Mouse (Mus musculus): ENCODE results near the gene Lamc1. TPM values are rescaled to one million over a fixed set of nuclear protein-coding genes. Genes with fewer than 3 reads are reported as not detected.

The Lamc1 gene
- total and polyA plus RNA-seq, 3 experiments, result 13.1 to 174 (median 32.4) TPM

DNA sequence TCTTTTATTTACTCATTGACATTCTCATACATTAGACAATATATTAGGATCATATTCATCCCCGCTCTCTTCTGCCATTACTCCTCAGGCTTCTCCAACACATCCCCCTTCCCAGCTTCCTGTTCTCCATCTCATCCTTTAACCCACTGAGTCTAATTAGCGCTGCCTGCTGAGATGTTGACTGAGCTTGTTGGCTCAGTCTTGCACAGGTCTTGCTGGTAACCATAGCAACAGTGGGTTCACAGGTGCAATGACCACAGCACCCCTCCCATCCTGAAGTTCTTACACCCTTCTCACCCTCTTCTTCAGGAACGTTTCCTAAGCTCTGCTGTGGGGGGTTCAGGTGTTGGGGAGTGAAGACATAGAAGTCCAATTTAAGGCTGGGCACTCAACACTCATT lies 28.0 kb upstream of the Lamc1 start:
- no peaks in the 10 kb centered on the region for H3K4me1 ChIP-seq (ENCODE audit: control insufficient read depth in 1 of 2, insufficient read depth in 2 of 2, low read length in 2 of 2)
- no peaks in the 10 kb centered on the region for H3K79me2 ChIP-seq (ENCODE audit: control insufficient read depth, insufficient read depth, low read length, poor library complexity)
- no peak overlapping the region for H3K9ac ChIP-seq (ENCODE audit: control insufficient read depth, low read depth, low read length, poor library complexity, severe bottlenecking)
- H3K27ac ChIP-seq (ENCODE audit: control insufficient read depth, low read depth, low read length), result no peak overlapping the region
- H3K27me3 ChIP-seq (ENCODE audit: control insufficient read depth in 1 of 2, insufficient read depth in 2 of 2, low read length in 2 of 2), result peaks cover 0 to 3% of the 10 kb centered on the region in 2 experiments; a peak in 3 of 4 replicates
- no peaks in the 10 kb centered on the region for H3K9me3 ChIP-seq (replicated peaks; ENCODE audit: insufficient read depth, low read length)
- DNase-seq (ENCODE audit: low read depth, low spot score), result no peak
- H3K36me3 ChIP-seq (ENCODE audit: control insufficient read depth in 1 of 2, insufficient read depth in 2 of 2, low read length in 2 of 2), result no peaks in the 10 kb centered on the region
- TF ChIP-seq USF1 (IDR thresholded peaks at IDR 0.05; ENCODE audit: low read depth, low read length), result no peak
- no peak for TF ChIP-seq GABPA (IDR thresholded peaks at IDR 0.05; ENCODE audit: low read depth, low read length)
- TF ChIP-seq ZKSCAN1 (IDR thresholded peaks at IDR 0.05; ENCODE audit: low read depth, low read length), result no peak
- TF ChIP-seq ZNF384 (IDR thresholded peaks at IDR 0.05; ENCODE audit: low read depth, low read length), result no peak
- no peak for TF ChIP-seq BHLHE40 (IDR thresholded peaks at IDR 0.05; ENCODE audit: borderline replicate concordance, low read depth, low read length)
- TF ChIP-seq MXI1 (IDR thresholded peaks at IDR 0.05; ENCODE audit: low read depth, low read length), result no peak
- no peak for TF ChIP-seq HCFC1 (IDR thresholded peaks at IDR 0.05; ENCODE audit: low read depth, low read length)
- TF ChIP-seq SIN3A (IDR thresholded peaks at IDR 0.05; ENCODE audit: low read length), result no peak
- no peak for TF ChIP-seq RCOR1 (IDR thresholded peaks at IDR 0.05; ENCODE audit: low read depth, low read length)
- TF ChIP-seq E2F4 (IDR thresholded peaks at IDR 0.05; ENCODE audit: borderline replicate concordance, low read depth, low read length), result no peak
- TF ChIP-seq EP300 (IDR thresholded peaks at IDR 0.05; ENCODE audit: low read depth in 1 of 2, low read length in 2 of 2), result no peak
- no peak for TF ChIP-seq POLR2AphosphoS5 (IDR thresholded peaks at IDR 0.05; ENCODE audit: borderline replicate concordance, low read depth, low read length)
- no peak overlapping the region for H3K4me3 ChIP-seq (ENCODE audit: control insufficient read depth in 1 of 2, insufficient read depth in 1 of 2, low read depth in 2 of 2, low read length in 2 of 2)

DNA sequence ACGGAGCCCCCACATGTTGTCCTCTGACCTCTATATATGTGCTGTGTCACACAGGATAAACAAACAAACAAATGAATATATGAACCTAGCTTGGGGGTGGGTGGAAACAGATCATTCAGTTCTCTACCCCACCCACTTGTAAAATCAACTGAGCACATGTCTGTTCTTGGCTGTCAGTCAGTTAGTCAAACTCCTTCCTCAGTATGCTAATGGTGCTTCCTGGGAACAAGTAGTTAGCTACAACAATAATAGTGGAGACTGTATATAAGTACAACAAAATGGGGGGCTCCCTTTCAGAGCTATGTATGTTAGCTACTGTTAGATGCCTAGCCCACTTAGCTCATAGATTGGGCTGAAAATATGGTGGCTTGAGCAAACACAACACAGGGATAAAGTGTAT lies 24.6 kb upstream of the Lamc1 start:
- Histone ChIP-seq H3K79me2 (ENCODE audit: control insufficient read depth, insufficient read depth, low read length, poor library complexity) (no peaks in the 10 kb centered on the region), H3K4me3 (ENCODE audit: control insufficient read depth in 1 of 2, insufficient read depth in 1 of 2, low read depth in 2 of 2, low read length in 2 of 2) (no peak overlapping the region), H3K36me3 (ENCODE audit: control insufficient read depth in 1 of 2, insufficient read depth in 2 of 2, low read length in 2 of 2) (no peaks in the 10 kb centered on the region), H3K9ac (ENCODE audit: control insufficient read depth, low read depth, low read length, poor library complexity, severe bottlenecking) (no peak overlapping the region), H3K27ac (ENCODE audit: control insufficient read depth, low read depth, low read length) (no peak overlapping the region), H3K27me3 (ENCODE audit: control insufficient read depth in 1 of 2, insufficient read depth in 2 of 2, low read length in 2 of 2) (peaks cover 5 to 8% of the 10 kb centered on the region in 2 experiments), H3K9me3 (replicated peaks; ENCODE audit: insufficient read depth, low read length) (no peaks in the 10 kb centered on the region), H3K4me1 (ENCODE audit: control insufficient read depth in 1 of 2, insufficient read depth in 2 of 2, low read length in 2 of 2) (no peaks in the 10 kb centered on the region)
- DNase-seq (ENCODE audit: low read depth, low spot score), result no peak
- no peak for TF ChIP-seq MAX (IDR thresholded peaks at IDR 0.05; ENCODE audit: low read length)
- no peak for TF ChIP-seq MXI1 (IDR thresholded peaks at IDR 0.05; ENCODE audit: low read depth, low read length)
- no peak for TF ChIP-seq HCFC1 (IDR thresholded peaks at IDR 0.05; ENCODE audit: low read depth, low read length)
- TF ChIP-seq NELFE (IDR thresholded peaks at IDR 0.05; ENCODE audit: low read depth, low read length), result no peak
- no peak for TF ChIP-seq GABPA (IDR thresholded peaks at IDR 0.05; ENCODE audit: low read depth, low read length)
- TF ChIP-seq ETS1 (IDR thresholded peaks at IDR 0.05; ENCODE audit: low read depth, low read length), result no peak
- no peak for TF ChIP-seq USF1 (IDR thresholded peaks at IDR 0.05; ENCODE audit: low read depth, low read length)
- TF ChIP-seq USF2 (IDR thresholded peaks at IDR 0.05; ENCODE audit: borderline replicate concordance in 1 of 2, insufficient read depth in 1 of 2, low read depth in 1 of 2, low read length in 2 of 2), result no peak
- no peak for TF ChIP-seq JUND (IDR thresholded peaks at IDR 0.05; ENCODE audit: low read depth, low read length)
- no peak for TF ChIP-seq UBTF (IDR thresholded peaks at IDR 0.05; ENCODE audit: borderline replicate concordance, insufficient read depth, low read depth, low read length)
- no peak for TF ChIP-seq MYB (IDR thresholded peaks at IDR 0.05; ENCODE audit: low read depth, low read length)
- TF ChIP-seq KAT2A (conservative IDR thresholded peaks at IDR 0.05; ENCODE audit: low read depth, low read length), result no peak
- TF ChIP-seq MEF2A (IDR thresholded peaks at IDR 0.05; ENCODE audit: extremely low read depth, insufficient replicate concordance, low read depth, low read length, poor library complexity, severe bottlenecking), result no peak
- no peak for TF ChIP-seq CHD1 (IDR thresholded peaks at IDR 0.05; ENCODE audit: low read depth, low read length)
- TF ChIP-seq ELF1 (IDR thresholded peaks at IDR 0.05; ENCODE audit: low read depth, low read length), result no peak
- TF ChIP-seq TAL1 (IDR thresholded peaks at IDR 0.05; ENCODE audit: low read length), result no peak

Measured in MEL (cell line).